Mouse (Mus musculus) lung, adult 18-20 months (tissue): ENCODE results near the gene Tapt1.

Experiments
- DNase-seq, 2 experiments: peaks; one replicate each; pipeline ENCODE4 v3.0.0; 2022; ENCODE audit warnings: mixed read lengths in 2 of 2

Gene Tapt1

GRCm38 (mm10) chr5:44228756-44229155, 2.3 kb upstream of the Tapt1 start:
- no peak for DNase-seq

GRCm38 (mm10) chr5:44228323-44228722, 1.9 kb upstream of the Tapt1 start:
- DNase-seq: no peak

DNA sequence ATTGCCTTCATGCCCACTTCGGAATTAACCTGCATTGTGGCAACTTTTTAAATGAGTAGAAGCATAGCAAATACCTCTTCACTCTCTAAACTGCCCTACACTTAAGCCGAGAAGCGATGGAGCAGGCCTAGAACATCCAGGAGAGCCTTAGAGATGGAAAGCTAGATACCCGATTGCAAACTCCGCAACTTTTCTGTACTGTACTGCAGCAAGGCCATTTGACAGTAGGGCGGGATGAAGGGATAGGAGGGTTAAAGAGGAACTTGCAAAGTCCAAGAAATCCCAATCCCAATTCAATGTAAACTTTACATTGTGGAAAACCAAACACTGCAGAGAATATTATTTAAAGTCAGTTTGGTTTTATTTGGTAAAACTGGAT, 1.0 kb upstream of the Tapt1 start:
- no peak for DNase-seq

- peak; percentile 25 to 30 for DNase-seq
Observed at GRCm38 (mm10) chr5:44225911-44226520, 410 bp downstream of the Tapt1 start.

DNA sequence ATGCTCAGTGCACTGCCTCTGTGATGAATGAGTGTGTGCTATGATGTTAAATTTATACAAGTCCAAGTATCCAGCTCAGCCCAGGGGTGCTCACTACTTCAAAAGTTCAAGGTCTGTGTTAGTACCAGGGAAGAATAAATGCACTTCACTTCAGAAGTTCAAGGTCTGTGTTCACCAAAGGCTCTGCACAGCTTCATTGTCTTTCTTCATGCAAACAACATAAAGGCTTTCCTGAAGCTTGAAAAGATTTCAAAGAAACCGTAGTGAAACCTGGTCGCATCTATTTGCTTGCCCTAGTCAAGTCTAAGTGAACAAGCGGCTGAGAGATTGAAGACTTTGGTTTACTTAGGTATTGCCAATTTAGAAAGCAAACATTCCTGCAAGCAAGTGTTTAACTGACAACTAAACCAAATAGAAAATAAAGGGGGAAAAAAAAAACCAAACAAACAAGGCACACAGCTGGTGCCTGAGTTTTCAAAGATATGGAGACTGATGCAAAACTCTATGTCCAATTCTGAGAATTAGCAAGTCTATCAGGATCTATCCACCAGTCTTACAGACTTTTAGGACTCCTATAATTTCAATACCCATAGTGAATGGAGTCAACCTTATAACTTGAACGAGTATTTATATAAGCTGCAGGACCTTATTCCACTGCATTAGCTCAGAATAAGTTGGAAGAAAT, 1.4 kb downstream of the Tapt1 start:
- no peak for DNase-seq

DNA sequence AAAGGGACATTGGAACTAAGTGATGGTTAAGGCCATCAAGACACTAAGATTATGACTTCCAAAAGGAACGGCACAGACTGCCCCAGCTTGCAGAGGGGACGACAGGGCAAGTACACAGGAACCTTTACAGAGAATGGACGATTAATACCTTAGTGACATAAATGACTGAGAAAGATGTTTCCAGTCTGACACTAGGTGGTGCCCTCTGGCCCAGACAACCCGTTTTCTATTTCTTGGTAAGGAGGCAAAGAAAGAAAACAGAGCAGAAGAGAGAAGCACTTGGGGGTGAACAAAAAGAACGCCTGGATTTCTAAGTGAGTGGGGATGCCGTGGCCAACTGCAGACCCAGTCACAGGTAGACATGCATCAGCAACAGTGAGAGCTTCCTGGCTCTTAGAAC, 2.2 kb downstream of the Tapt1 start:
- DNase-seq: peak; percentile 30 to 39

GRCm38 (mm10) chr5:44223341-44223881, 3.0 kb downstream of the Tapt1 start:
- peak; percentile 12 to 30 for DNase-seq

DNA sequence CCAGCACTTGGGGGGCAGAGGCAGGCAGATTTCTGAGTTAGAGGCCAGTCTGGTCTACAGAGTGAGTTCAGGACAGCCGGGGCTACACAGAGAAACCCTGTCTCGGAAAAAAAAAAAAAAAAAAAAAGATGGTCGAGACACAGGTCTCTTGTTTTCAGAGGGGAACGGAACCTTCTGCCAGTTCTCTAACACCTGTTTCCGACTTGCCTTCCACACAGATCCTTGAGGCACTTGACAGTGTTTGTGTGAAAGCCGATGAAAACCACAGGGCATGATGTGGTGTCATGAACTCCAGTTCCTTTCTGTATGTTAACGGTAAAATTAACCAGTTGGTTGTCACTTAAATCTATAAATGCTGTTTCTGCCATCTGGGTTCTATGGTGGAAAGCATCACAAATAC, 6.0 kb downstream of the Tapt1 start:
- no peak for DNase-seq

DNA sequence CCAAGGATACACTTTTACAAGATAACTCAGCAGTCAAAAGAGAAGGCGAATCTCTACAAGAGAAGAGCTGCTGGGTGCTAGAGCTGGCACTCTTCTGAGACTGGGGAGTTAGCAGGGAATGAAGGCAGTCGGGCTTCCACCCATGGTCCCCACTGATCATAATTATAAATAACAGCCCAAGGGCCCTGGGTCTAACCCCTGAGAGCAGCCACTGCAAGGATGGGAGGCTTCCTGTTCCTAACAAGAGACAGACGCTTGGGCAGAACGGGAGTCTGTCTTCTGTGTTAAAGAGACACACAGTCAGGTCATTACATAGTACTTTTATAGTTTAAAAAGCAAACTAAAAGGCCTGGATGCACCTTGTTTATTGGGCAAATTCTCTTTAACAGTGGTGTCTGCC, 6.6 kb downstream of the Tapt1 start:
- DNase-seq: no peak

- DNase-seq: no peak
Observed at GRCm38 (mm10) chr5:44218483-44218882, 7.9 kb downstream of the Tapt1 start.

DNA sequence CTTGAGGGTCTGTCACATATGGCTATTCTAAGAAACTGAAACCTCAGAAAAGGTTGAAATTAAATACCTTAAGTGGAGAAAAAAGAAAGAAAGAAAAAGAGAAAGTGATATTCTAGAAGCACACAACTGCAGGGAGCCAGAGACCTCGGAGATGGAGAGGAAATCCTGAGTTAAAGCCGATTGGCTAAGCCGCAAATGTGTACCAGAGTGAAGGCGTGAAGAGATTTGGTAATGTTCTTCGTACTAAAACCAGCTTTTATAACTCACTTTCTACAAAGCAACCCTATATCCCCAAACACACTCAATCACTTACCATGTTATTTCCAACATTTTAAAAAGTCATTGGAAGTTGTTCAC, 8.8 kb downstream of the Tapt1 start:
- no peak for DNase-seq

DNA sequence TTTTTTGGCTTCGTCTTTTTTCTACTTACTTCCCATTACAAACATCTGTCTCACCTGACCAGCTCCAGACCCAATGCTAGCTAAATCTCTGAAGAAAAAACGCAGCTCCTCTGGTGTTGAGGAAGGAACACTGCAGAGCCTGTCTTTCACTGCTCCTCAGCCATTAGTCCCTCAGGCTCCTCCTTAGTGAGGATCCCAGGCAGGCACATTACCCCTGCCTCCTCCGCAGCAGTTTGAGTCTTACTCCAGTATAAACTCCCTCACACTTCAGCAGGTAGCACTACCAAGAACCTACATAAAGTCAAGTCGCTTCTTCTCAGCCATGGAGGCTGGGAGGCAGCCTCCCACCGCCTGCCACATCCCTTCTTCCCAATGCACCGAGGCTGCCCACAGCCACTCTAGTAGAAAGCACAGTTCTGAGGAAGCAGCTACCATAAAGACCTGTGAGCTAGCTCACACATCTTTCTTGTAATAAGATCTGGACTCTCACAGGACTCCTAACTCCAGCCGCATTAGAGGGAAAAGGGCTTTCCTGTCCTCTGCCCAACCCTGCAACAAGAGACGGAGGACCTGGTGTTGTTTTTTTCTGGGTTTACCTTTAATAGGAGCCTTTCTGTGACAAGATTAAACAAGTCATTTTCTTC, 9.3 kb downstream of the Tapt1 start:
- DNase-seq: no peak

DNA sequence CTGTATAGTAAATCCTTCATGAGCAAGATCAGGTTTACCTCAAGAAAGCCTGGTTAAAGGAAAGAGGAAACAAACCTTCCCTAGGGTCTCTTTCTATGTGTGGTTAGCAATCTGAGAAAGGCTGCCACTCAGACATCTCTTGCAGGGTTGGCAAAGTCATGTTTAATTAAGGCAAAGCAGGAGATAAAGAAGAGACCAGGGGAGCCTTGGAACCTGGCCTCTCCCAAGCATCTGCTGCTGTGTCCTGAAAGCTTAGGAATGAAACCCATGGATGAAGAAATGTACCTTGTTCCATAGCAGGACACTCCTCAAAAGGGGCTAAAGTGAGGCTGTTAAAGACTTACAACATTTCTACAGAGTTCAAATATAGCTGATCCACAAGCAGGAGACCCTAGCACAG, 11.3 kb downstream of the Tapt1 start:
- no peak for DNase-seq

DNA sequence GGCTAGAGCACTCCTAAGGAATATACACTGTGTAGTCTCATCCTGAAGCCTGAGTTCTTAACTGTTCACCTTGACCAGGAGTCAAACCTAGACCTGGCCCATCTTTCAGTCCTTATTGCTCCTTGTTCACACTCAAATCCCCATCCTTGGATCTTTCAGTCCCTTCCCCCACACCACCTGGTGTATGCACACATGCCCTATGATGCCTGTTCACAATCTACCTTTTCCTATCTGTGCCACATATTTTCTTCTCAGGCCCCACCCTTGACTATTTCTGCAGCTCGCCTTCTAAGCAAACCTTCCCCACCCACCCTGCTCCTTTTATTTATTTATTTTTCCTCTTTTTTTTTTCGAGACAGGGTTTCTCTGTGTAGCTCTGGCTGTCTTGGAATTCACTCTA, 12.4 kb downstream of the Tapt1 start:
- no peak for DNase-seq

- no peak for DNase-seq
Observed at GRCm38 (mm10) chr5:44213391-44213790, 13.0 kb downstream of the Tapt1 start.

GRCm38 (mm10) chr5:44211818-44212465, 14.5 kb downstream of the Tapt1 start:
- no peak for DNase-seq

GRCm38 (mm10) chr5:44207286-44207685, 19.1 kb downstream of the Tapt1 start:
- DNase-seq: no peak

DNA sequence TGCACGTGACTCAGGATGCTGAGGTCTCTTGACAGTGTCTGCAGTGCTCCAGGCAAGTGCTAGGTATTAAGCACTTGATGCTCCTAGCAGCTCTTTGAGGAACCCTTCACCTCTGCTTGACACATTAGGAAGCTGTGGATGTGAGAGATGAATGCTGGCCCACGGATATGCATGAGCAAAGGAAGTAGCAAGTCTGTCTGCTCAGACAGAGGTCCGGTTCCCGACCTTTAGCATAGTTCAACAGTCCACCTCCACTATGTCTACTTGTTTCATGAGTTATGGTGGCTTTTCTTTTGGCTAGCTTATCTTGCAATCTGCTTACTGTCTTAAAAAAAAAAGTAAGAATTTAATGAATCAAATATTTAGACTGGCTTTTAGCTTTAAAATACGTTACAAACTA, 19.8 kb downstream of the Tapt1 start:
- DNase-seq: no peak

GRCm38 (mm10) chr5:44203410-44203809, 23.0 kb downstream of the Tapt1 start:
- DNase-seq: no peak

GRCm38 (mm10) chr5:44201665-44202064, 24.8 kb downstream of the Tapt1 start:
- no peak for DNase-seq

DNA sequence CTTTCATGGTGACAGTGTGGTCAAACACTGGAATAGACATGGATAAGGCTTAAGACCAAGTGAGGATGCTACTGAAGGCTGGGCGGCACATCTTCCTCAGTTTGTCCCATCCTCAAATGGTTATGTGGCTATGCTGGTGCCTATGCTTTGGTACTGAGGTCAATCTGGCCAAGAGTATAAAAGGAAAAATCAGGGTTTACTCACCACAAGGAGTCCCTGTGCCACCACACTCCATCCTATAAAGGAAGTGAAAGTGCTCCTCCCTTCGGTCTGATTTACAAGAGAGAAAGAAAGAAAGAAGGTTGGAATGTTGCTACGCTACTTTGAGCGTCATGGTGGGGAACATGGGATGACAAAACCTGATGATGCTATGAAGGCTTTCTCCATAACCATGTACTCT, 27.3 kb downstream of the Tapt1 start:
- no peak for DNase-seq

- no peak for DNase-seq
Observed at GRCm38 (mm10) chr5:44198471-44198870, 28.0 kb downstream of the Tapt1 start.

DNA sequence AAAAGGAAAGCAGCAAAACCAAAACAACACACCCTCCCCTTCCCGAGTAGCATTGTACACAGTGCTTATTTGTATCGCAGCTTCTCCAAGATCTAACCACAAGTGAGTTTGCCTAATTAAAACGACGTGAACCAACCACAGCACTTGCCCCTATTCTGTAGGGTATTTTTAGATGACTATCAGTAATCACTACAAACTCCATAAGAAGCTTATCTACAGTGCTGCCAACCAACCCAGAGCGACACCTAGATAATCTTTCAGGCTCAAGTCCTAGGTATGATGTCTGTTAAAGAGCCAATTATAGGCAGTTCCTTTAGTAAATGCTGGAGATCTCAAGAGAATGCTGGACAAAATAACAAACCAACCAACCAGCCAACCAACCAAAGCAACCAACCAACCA, 28.6 kb downstream of the Tapt1 start:
- DNase-seq: no peak

DNA sequence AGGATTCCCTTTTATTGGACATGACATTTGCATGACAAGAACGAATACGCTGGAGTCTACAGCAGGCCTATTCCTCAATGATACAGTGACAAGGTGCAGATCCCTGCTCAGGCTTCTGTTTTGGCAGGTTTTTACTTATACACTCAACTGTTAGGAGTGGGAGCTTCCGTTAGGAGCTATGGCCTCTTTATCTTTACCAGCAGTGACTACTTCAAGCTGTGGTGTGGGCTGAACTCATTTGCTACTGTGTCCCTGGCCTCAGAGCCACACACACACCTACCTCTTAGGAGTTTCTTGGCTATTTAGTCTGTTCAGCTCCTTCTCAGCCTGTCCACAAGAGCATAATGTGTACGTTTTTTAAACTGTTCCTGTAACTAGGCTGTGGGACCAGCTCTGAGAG, 30.3 kb downstream of the Tapt1 start:
- no peak for DNase-seq
